Mouse (Mus musculus) adrenal gland, postnatal 10 days (tissue): ENCODE measurements around the gene Smim12. TPM values are rescaled to one million over a fixed set of nuclear protein-coding genes. Genes with fewer than 3 reads are reported as not detected.

Experiments
- total RNA-seq, 2 experiments: library from RNA; stranded (reverse); gene quantifications; 2 replicates each; pipeline ENCODE4 v1.2.3; 2021

Gene Smim12
- total RNA-seq, 2 experiments from 2014 or later, result 36.6 to 38.3 TPM

Other genes with a start within 250 kb of the Smim12 start
- gene Sfpq, start 222.5 kb upstream of the Smim12 start, total RNA-seq, result 100 to 1,000 TPM; 204 to 244 TPM
- 1 to 10 TPM; 6.4 to 8.5 TPM for gene Zmym1, start 182.6 kb upstream of the Smim12 start, total RNA-seq
- gene Zmym6, start 166.4 kb upstream of the Smim12 start, total RNA-seq, result 10 to 100 TPM; 12.7 to 18.7 TPM
- gene Tmem35b, start 120.1 kb upstream of the Smim12 start, total RNA-seq, result 10 to 100 TPM; 10.8 to 12.8 TPM
- 1 to 10 TPM; 6.4 to 7.5 TPM for gene Dlgap3, start 74.6 kb upstream of the Smim12 start, total RNA-seq
- 10 to 100 TPM; 13.3 to 15.4 TPM for gene Gja4, start 70.3 kb downstream of the Smim12 start, total RNA-seq
- under 1 TPM; 0.27 to 0.42 TPM for gene Gjb3, start 87.1 kb downstream of the Smim12 start, total RNA-seq
- gene Gjb4, start 110.3 kb downstream of the Smim12 start, total RNA-seq, result not detected
- gene Gjb5, start 114.4 kb downstream of the Smim12 start, total RNA-seq, result under 1 TPM; 0.75 to 0.82 TPM